Mouse (Mus musculus): ENCODE measurements around the gene Rps12.
A peak's percentile ranks its signal among the peaks of the same experiment; 100 is the strongest.
"Not testable (repeated sequence)": the region's sequence is repeated elsewhere in the genome, so short reads cannot be mapped to it uniquely, and the experiment has no call there.

The Rps12 gene

DNA sequence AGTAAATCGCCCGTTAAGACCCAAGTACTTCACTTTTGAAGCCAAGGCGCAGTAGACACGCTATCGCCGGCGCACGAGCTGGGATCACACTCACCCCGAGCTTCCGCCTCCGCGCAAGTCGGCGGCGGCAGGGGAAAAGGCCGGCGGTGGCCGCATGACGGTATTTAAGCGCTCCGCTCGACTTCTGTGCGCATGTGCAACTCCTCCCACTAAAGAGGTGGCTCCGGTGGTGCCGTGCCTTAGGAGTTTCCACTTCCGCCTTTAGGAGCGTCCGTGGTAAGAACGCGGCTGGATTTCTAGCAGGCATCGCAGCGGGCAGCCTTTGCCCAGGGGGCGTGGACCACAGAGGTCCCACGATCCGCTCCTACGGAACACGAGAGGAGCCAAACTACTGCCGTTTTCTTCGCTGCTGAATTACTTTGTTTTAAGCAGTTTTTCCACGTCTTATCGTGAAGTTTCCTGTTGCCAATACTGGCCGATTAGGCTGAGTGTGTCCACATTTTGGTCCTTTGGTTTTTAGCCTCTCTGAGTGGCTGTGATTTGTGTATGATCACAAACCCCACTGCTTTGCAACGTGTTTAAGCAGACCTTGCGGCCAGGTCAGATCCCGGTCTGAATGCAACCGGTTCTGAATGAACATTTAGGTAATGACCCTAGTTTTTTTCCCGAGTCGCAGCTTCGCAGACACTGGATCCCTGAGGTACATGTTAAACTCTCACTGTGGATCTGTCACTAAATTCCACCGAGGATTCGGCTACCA, at the start of gene Rps12:
Gene Rps12, minus strand, starts transcription at position 214 of the 760 bp plus-strand sequence.
- DNase-seq = peak; percentile 99

DNA sequence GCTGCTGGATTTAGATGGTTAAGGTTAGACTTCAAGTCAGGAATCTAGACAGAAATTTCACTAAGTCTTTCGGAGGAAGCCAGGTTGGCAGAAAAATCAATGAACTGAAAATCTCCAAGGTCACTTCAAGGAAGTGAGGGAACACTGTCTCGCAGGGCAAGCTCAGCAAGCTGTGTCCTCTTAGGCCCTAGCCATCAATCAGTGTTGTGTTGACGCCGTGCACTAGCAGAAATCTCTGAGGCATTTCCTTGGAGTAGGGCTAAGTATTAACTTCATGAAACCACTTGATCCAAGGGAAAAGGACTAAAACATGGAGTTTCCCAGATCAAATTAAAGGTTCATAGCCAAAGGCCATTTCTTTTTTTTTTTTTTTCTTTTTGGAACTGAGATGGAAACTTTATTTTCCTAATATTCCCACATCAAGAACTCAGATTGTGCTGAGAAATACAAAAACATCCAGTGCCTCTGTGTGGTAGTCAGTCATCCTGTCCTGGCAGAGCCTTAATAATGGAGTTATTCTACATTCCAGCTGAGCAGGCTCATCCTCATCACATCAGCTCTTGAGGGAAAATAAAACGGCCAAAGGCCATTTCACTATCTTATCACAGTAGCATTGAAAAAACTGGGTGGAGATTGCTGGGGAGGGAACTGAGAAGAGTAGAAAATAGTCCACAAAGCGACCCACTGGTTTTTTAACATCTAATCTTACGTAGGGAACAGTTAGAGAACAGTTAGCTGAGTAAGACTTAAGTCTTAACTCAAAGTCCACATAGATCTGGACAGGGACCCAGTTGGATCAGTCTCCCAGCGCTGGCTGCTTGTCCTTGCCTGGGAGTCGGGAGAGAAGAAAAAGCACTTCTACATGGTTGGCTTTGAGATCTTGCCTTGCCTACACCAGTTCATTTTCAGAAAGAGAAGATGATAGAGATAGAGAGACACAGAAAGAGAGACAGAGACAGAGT, 49.2 kb upstream of the Rps12 start:
- DNase-seq = no peak

DNA sequence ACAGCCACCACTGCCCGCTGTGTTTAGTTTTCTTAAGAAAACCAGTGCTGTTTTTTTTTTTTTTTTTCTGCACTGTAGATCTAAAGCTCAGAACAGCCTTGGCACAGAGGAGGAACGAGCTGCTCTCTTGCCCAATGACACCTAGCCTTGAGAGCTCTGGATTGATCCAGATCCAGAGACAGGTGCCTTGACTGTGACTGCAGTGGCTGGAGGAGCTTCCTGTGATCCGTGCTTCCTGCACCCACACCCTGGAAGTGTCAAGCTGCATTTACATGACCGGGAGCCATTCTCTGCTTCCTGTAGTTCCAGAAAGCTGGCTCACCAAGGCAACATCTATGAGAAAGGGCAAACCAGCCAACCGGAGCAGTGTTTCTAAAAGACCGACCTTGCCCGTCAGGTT, 39.4 kb upstream of the Rps12 start:
- no peak for DNase-seq

- no peak for DNase-seq
These were observed 29.2 kb upstream of the Rps12 start for GRCm38 (mm10) chr10:23816241-23816640.

- peak; percentile 45 for DNase-seq
These were observed 28.1 kb upstream of the Rps12 start for GRCm38 (mm10) chr10:23815168-23815567.

- no peak for DNase-seq
These were observed 26.0 kb upstream of the Rps12 start for GRCm38 (mm10) chr10:23812852-23813766.

- no peak for DNase-seq
These were observed 25.3 kb upstream of the Rps12 start for GRCm38 (mm10) chr10:23812438-23812759.

- DNase-seq = peak; percentile 27
These were observed 24.8 kb upstream of the Rps12 start for GRCm38 (mm10) chr10:23811635-23812437.

GRCm38 (mm10) chr10:23806201-23806600, 19.1 kb upstream of the Rps12 start:
- no peak for DNase-seq

DNA sequence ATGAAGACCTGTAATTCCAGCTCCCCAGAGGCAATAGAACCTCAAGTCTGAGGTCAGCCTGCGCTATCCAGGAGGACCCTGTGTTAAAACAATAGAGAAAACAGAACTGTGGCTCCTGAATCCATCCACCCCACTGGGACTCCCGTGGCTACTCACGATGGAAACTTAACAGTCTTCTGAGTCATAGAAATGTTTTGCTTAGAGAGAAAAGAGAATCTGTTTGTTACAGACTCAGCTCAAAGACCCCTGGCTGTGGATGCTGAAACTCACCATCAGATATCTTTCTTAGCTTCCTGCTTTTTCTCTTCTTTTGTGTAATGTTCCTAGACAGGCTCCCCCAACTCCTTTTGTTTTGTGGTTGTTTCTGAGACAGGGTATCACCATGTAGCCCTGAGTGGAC, 17.6 kb upstream of the Rps12 start:
- no peak for DNase-seq

DNA sequence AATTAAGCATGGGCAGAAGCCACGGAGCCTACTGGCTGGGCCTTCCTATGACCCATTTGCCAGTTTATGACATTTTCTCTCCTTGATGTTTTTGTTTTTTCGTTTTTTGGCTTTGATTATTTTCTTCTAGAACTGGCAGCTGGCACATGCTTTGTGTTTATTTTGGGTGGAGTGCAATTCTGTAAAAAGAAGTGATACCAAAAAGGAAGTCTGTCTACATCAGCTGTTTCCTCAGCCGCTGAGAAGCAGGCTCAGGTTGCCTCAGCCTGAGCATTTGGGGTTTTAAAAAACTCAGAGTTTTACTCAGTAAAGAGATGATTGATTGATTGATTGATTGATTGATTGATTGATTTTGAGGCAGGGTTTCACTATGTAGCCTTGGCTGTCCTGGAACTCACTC, 15.8 kb upstream of the Rps12 start:
- no peak for DNase-seq

DNA sequence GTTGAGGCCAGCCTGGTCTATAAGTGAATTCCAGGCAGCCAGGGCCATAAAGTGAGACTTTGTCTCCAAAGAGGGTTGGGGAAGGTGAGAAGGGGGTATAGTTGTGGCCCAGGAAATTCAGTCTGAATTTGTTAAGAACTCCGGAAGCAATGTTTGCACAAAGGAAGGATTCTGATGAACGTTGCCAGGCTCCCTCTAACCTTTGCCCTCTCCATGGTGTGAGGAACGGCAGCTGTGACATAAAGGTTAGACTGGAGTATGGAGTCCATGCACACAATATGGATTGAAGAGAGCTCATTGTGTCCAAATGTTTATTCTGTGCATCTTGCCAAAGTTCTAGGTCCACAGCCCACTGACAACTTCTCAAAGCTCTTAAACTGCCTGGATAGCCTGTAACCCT, 12.9 kb upstream of the Rps12 start:
- no peak for DNase-seq

DNA sequence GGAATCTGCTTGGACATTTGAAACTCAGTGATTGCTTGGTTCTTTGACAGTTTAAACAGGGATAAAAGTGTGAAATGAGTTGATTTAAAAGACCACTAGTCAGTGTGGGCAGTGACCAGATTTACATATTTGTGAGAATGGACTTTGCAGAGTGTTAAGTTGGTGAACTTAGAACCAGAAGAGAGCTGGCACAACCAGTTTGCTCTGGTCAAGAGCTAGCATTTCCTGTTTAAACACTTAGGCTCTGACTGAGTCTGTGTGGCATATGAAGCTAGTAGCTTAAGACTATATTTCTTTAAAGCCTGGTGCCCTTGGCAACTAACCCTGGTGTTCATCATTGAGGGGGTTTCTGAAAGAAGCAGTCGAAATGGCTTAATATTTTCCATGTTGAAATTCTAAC, 11.1 kb upstream of the Rps12 start:
- no peak for DNase-seq

DNA sequence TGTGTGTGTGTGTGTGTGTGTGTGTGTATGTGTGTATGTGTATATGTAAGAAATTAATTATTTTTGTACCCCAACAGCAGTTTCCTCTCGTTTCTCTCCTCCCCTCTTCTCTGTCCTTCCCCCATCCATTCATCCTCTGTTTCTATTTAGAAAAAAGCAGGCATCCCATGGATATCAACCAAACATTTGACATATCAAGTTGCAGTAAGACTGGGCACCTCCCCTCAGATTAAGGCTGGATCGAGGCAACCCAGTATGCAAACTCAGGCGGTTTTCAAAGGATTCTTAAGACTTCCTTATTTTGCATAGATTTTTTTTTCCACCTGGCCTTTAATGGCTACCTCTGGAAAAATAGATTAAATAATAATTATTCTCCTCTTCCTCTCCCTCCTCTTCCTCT, 10.5 kb upstream of the Rps12 start:
- DNase-seq = no peak

DNA sequence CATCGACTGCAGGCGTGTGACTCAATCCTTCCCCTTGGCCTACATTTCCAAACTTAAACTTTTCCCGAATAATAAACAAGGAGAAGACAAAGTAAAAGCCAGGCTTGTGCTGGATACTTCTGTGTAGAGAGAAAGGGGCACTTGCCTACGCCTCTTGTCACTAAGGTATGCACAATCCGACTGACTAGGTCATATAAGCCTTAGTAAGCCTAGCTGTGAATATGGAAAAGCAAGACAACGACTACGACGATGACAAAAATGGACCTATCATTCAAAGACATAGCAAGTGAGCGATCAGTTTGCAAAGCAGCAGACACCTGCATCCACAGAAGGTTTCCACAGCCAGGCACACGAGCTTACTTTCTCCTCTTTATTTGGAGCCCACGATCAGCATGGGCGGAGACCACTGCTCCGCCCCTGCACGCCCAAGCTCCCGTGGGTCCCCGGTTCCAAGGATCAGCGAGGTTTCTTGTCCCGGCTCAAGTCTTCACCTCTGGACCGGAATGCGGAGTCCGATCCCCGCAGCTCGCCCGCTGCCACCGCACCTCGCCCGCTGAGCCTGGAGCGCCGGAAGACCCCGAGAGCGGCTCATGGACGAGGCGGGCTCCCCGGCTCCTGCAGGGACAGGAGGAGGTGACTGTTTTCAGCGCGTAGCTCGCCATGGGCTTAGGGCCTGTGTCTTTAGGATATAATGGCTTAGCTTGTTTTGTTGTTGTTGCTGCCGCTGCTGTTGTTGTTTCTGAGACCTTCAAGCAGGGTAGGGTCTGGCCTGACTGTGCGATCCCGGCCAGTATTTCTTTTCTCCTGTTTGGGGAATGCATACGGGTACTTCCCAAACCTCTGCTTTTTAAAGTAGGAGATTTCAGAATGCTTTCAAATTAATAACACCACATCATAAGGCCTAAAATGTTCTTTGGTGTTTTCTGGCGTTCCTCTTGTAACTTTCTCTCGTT, 9.8 kb upstream of the Rps12 start, which contains the start of gene Slc18b1:
Gene Slc18b1, plus strand, starts transcription at position 436 of the 953 bp plus-strand sequence.
- peak; percentile 35 for DNase-seq

DNA sequence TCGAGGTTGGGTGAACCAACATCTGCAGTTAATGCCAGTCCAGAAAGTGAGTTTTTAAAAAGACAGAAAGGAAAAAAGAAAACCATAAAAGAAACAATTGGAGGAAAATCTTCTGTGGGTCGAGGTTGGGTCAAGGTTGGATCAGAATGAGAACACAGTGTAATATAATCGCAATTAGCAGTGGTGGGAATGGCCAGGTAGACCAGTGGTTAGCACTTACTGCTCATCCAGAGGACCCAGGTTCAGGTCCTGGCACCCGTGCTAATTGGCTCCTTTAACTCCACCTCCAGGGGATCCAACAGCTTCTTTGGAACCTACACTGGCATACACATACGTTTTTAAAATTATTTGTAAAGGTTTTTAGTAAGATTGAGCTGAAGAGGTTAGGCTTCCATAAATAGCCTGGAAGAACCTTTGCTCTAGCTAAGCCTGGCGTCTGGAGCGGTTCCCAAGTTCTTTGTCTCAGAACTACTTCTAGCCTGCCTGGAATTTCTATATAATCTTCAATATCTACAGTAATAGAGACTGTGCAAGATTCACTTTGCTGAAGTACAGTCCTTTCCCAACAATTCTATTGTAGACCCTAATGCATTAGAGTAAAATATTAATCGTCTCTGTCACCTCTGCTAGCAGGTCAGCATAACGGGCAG, 8.9 kb upstream of the Rps12 start:
- DNase-seq = no peak

DNA sequence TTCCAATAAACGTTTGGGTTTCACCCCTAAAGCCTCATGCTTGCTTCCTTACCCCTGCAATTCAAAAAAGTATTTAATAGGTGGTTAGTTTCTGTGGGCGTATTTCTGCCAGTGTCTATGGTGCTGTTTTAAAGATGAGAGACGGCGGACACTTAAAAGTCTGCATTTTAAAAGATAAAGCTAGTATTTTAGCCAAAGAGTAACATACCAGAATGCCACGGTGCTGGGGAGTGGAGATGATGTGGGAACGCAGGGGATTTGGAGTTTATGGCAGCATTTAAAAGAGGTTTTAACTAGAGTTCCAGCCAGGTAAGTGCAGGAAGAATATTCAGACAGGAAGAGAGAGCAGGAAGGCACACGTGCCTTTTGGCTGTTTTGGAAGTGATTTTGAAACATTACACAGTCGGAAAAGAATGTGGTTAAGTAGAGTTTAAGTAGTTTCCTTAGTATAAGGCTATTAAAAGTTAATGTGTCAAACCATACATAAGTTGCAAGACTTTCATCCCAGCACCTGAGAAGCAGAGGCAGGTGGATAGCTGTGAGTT, 1.1 kb upstream of the Rps12 start:
- no peak for DNase-seq

- DNase-seq = not testable (repeated sequence)
These were observed 440 bp downstream of the Rps12 start for GRCm38 (mm10) chr10:23786631-23787038.

GRCm38 (mm10) chr10:23786040-23786439, 1.0 kb downstream of the Rps12 start:
- DNase-seq = no peak

DNA sequence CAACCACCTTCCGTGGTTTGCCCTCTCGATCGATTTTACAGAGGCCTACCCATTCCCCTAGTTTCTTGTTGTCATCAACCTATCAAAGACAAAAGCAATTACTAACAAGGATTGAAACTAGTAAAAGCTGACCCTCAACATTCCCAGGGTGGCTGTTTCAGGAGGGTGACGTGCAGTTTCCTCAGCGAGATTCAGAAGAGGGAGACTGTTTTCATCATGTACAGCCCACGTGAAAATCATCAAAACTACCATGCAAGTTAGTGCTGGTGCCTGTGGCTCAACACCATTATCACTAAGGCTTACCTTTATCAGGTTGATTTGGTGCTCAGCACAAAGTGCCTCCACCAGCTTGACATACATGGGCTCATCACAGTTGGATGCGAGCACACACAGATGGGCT, 1.5 kb downstream of the Rps12 start:
- not testable (repeated sequence) for DNase-seq

All from cerebellum, adult 9-11 months (tissue).